Mouse (Mus musculus): ENCODE results near the gene Olfr1184. TPM values are rescaled to one million over a fixed set of nuclear protein-coding genes. Genes with fewer than 3 reads are reported as not detected.
"Not testable (repeated sequence)": the region's sequence is repeated elsewhere in the genome, so short reads cannot be mapped to it uniquely, and the experiment has no call there.

The Olfr1184 gene
- polyA plus RNA-seq (2017; shearing (Covaris generic)), result not detected

- no peak for ATAC-seq
Measured at GRCm38 (mm10) chr2:88483298-88483697, at the start of gene Olfr1184. TSS of gene Olfr1184 (plus strand) at chr2:88483598.

- ATAC-seq, result no peak
Measured at GRCm38 (mm10) chr2:88449031-88449430, 34.4 kb upstream of the Olfr1184 start, which contains the start of gene Gm13757. TSS of gene Gm13757 (minus strand) at chr2:88449131.

- not testable (repeated sequence) for ATAC-seq
Measured at GRCm38 (mm10) chr2:88454567-88454966, 28.8 kb upstream of the Olfr1184 start, which contains the start of gene Olfr1183. TSS of gene Olfr1183 (plus strand) at chr2:88454867.

DNA sequence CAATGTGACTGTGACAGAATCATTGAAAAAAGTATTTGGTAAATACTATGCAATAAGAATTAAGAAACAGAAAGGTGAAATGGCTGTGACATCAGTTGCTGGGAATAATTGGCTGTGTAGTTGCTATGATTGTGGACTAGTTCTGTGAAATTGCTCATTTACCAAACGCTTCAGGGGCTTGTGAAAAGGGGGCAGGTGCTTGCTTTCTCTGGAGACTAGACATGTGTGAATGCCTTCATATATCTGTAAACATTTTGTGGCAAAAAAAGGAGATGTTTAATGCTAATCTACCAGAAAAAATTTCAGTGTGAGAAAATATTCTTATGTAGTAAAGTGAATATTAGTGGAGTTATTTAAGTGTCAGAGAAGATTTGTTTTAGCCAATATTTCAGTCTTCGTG is 9.6 kb downstream of the Olfr1184 start, which contains the start of gene Olfr1185-ps1:
Gene Olfr1185-ps1, plus strand, starts transcription at position 301 of the 400 bp plus-strand sequence.
- no peak for ATAC-seq

GRCm38 (mm10) chr2:88518251-88518650 is 34.9 kb downstream of the Olfr1184 start, which contains the start of gene Olfr1186:
TSS of gene Olfr1186 (plus strand) at chr2:88518551.
- ATAC-seq, result no peak

DNA sequence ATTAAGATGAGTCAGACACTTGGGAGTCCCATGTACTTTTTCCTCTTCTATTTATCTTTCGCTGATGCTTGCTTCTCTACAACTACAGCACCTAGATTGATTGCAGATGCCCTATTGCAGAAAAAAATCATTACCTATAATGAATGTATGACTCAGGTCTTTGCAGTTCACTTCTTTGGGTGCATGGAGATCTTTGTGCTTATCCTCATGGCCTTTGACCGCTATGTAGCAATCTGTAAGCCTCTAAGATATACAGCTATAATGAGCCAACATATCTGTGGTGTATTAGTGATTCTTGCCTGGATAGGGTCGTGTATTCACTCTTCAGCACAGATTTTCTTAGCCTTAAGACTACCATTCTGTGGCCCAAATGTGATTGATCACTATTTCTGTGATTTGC is 42.3 kb downstream of the Olfr1184 start:
- ATAC-seq, result no peak

Other genes with a start within 250 kb of the Olfr1184 start
- under 1 TPM in 1 of 2 experiments, not detected in 1; 0.11 TPM for gene Olfr1173, start 203.7 kb upstream of the Olfr1184 start, polyA plus RNA-seq (2017; shearing (Covaris generic))
- gene Olfr1174-ps, start 168.5 kb upstream of the Olfr1184 start, polyA plus RNA-seq (2017; shearing (Covaris generic)), result not detected
- gene Olfr1175-ps, start 156.4 kb upstream of the Olfr1184 start, polyA plus RNA-seq (2017; shearing (Covaris generic)), result under 1 TPM in 1 of 2 experiments, not detected in 1; 0.20 TPM
- not detected for gene Olfr1176, start 146.9 kb upstream of the Olfr1184 start, polyA plus RNA-seq (2017; shearing (Covaris generic))
- not detected for gene Olfr1177-ps, start 137.1 kb upstream of the Olfr1184 start, polyA plus RNA-seq (2017; shearing (Covaris generic))
- gene Olfr1178, start 96.5 kb upstream of the Olfr1184 start, polyA plus RNA-seq (2017; shearing (Covaris generic)), result not detected
- not detected for gene Olfr1179, start 77.1 kb upstream of the Olfr1184 start, polyA plus RNA-seq (2017; shearing (Covaris generic))
- not detected for gene Olfr1180, start 64.4 kb upstream of the Olfr1184 start, polyA plus RNA-seq (2017; shearing (Covaris generic))
- gene Olfr1181, start 57.4 kb upstream of the Olfr1184 start, polyA plus RNA-seq (2017; shearing (Covaris generic)), result not detected
- under 1 TPM in 1 of 2 experiments, not detected in 1; 0.21 TPM for gene Gm13757, start 34.5 kb upstream of the Olfr1184 start, polyA plus RNA-seq (2017; shearing (Covaris generic))
- gene Olfr1183, start 28.7 kb upstream of the Olfr1184 start, polyA plus RNA-seq (2017; shearing (Covaris generic)), result not detected
- under 1 TPM in 1 of 2 experiments, not detected in 1; 0.16 TPM for gene Olfr1185-ps1, start 9.7 kb downstream of the Olfr1184 start, polyA plus RNA-seq (2017; shearing (Covaris generic))
- gene Olfr1186, start 35.0 kb downstream of the Olfr1184 start, polyA plus RNA-seq (2017; shearing (Covaris generic)), result not detected
- not detected for gene Olfr1188, start 73.3 kb downstream of the Olfr1184 start, polyA plus RNA-seq (2017; shearing (Covaris generic))
- gene Olfr1189, start 102.9 kb downstream of the Olfr1184 start, polyA plus RNA-seq (2017; shearing (Covaris generic)), result not detected
- not detected for gene Olfr1191-ps1, start 156.9 kb downstream of the Olfr1184 start, polyA plus RNA-seq (2017; shearing (Covaris generic))
- gene Olfr1192-ps1, start 164.9 kb downstream of the Olfr1184 start, polyA plus RNA-seq (2017; shearing (Covaris generic)), result not detected
- gene Olfr1193, start 192.0 kb downstream of the Olfr1184 start, polyA plus RNA-seq (2017; shearing (Covaris generic)), result not detected
- under 1 TPM in 1 of 2 experiments, not detected in 1; 0.17 TPM for gene Olfr1195, start 205.6 kb downstream of the Olfr1184 start, polyA plus RNA-seq (2017; shearing (Covaris generic))
- gene Olfr1196, start 221.0 kb downstream of the Olfr1184 start, polyA plus RNA-seq (2017; shearing (Covaris generic)), result not detected
- not detected for gene Olfr1197, start 248.8 kb downstream of the Olfr1184 start, polyA plus RNA-seq (2017; shearing (Covaris generic))